Mouse (Mus musculus) cerebellum, adult 18-20 months (tissue): ENCODE results near the gene Spire2.
"Not testable (repeated sequence)": the region's sequence is repeated elsewhere in the genome, so short reads cannot be mapped to it uniquely, and the experiment has no call there.

Source experiments
- DNase-seq, 2 experiments: peaks; one replicate each; pipeline ENCODE4 v3.0.0; 2021

Gene Spire2

DNA sequence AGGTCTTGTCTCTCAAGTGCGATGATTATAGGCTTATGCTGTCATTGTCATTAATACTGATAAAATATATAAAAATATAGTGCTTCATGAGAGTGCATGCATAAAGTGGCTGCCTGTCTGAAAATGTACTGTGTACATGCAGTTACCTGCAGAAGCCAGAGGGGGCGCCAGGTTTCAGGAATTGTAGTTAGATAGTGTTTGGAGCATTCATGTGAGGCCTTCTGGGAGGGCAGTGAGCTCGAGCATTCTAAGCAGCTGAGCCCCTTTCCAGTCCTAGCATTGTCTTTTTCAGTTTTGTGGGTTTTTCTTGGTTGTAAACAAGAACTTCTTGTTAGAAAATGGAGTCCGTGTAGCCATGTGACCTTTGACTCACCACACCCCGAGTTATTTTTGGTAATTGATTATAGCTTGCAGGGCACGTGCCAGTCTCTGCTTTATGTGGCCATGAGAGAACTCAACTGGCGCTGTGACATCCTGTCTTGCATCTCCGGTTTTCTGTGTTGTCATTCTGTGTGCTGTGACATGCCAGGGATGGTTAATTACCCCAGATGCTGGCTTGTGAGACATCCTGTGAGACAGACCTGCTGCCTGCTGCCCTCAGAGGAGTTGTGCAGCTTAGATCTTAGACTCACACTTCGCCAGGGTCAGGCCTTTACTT lies 52.5 kb downstream of the Spire2 start:
- DNase-seq, result peak; percentile 33 to 35

DNA sequence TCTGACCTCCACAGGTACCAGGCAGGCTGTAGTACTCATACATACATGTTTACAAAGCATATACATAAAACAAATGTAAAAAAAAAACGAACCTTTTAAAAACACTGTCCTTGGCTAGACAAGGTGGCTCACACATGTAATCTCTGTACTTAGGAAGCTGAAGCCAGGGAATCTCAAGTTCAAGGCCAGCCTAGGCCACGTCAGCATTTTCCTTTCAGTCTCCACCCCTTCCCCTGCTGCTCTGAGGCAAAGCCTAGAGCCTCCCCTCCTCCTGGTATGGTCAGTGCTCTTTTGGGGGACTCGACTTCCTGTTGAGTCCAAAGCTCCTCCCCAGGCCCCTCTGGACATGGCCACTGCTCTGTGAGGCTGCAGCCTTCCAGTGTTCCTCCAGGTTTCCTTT lies 54.5 kb downstream of the Spire2 start:
- DNase-seq, result no peak

DNA sequence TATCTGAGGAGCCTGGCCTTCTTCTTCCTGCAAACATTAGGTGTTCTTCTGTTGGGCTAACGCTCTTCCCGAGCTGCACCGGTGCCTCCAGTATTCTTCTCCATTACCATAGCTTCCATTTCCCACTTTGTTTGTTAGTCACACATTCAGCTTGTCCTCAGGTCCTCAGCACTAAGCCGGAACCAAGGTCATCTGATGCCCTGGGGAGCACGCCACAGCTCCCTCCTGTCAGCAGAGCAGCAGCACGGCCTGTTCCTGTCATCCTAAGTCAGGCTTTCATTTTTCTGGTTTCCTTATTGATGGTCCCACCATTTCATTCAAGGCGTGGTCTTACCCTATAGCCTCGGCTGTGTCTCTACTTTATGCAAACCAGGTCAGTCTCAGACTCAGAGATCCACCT lies 55.3 kb downstream of the Spire2 start:
- DNase-seq, result no peak

DNA sequence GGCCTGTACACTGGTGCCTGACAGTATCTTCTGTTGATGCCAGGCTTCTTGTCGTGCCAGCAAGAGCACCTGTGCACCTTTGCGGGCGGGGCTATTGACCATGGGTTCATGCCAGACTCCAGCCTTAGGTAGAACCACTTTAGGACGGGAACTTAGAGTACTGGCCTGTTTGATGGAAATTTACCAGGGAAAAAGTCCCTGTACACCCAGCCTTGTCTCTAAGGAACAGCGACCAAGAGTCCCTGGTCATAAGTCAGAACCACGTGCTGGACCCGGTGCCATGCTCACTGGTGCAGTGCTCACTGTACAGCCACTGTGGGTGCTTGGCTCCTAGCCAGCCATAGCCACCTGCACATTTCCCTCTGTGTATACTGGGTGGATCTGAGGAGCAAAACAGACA lies 56.5 kb downstream of the Spire2 start:
- DNase-seq, result peak; percentile 74 to 75

DNA sequence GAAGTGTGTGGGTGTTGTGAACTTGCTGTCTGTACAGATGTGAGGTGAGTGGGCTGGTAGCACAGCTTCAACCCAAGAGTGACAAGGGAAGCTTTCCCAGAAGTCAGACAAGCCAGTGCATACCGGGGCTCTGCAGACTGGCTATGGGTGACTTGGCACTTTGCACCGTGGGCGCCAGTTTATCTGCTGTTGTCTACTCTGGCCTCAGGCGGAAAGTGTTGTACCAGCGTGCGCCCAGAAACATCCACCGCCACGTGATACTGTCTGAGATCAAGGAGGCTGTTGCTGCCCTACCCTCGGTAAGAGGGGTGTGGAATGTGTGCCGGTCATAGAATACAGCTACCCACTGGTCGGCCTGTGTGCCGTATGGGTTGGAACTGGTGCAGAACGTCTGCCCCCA lies 65.8 kb downstream of the Spire2 start:
- no peak for DNase-seq

DNA sequence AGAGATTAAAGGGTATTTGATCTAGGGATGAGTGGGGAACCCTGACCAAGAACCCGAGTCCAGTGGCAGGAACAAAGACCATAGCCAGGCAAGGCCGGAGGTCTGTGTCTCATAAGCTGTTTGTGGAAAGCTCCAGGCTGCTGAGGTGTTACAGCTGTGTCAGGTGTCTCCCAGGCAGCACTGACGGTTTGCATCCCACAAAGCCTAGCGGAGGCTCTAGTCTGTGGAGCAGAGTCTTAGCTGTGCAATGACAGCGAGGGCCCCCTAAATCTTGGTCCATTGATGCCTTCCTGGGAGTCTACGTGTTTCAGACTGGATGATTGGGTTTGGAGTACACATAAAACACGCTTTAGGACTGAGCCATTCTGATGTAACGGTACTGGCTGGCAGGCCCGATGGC lies 69.4 kb downstream of the Spire2 start:
- no peak for DNase-seq

DNA sequence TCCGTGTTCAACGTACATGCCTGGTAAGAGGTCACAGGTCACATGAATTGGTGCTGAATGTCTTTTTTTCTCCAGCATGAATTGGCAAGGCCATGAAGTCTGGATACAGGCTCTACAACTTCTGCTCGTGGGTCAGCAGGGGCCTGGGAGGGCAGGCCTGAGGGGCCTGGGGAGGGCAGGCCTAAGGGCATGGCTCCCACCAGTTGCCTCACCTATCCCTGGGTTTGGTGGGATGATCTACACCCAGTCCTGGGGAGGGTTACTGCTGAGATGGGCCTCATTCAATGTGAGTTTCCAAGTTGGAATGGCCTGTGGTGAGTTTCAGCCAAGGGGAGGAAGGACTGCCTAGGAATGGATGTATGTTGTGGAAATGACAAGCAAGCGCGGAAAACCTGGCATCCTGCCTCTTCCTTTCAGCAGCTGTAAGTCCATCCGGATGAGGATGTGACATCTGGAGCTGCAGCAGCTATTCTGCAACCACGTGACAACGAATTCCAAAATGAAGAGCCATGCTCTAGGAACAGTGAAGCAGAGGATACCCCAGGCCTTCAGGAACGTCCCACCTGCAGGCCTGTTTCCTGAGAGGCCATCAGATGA lies 70.3 kb downstream of the Spire2 start:
- no peak for DNase-seq

DNA sequence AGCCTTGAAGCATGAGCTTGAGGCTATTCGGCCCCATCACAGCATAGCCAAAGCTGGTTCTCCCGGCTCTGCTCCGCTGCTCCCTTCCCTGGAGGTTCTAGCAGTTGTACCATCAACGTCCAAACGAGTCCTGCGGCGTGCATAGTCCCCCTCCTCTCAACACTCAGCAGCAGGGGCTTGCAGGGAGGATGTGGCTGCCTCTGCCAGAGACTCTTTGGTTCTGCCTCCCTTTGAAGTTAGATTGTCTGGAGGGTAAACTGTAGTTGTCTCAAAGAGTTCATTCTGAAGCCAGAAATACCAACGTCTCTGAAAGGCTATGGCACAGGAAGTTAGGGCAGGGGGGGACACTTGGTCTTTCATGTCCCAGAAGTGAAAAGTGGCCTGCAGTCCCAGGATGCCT lies 72.0 kb downstream of the Spire2 start:
- DNase-seq, result no peak

- peak; percentile 68 to 79 for DNase-seq
Observed at GRCm38 (mm10) chr8:123406786-123407185, 74.3 kb downstream of the Spire2 start, which contains the start of gene Mc1r. Mc1r (plus strand) TSS chr8:123407107.

GRCm38 (mm10) chr8:123407612-123408011 lies 75.1 kb downstream of the Spire2 start:
- no peak for DNase-seq

- DNase-seq, result no peak
Observed at GRCm38 (mm10) chr8:123408586-123409544, 76.4 kb downstream of the Spire2 start.

DNA sequence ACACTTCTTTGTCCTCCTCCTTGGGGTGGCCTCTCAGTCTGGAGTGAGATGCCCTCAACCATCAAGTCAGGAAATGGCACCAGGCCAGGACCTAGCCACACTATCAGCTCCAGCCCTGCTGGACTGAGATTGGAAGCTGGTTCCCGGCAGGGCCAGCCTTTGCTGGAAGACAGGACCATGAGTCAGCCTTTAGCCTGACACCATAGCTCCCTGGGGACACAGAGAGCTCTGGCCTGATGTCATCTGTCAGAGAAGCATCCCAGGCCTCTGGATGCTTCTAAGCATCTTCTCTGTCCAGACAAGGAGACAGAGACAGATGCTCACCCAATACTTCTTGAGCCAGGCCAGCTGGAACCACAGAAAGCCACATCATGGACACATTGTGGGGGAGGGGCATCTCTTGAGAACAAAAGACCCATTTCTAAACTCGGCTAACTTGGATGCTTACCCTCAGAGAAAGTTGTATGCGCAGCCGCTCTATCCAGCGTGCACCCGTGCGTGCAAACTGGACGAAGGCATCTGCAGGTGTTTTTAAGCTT lies 77.6 kb downstream of the Spire2 start:
- DNase-seq, result peak; percentile 54 to 61

GRCm38 (mm10) chr8:123410788-123411187 lies 78.3 kb downstream of the Spire2 start:
- peak; percentile 34 to 58 for DNase-seq

DNA sequence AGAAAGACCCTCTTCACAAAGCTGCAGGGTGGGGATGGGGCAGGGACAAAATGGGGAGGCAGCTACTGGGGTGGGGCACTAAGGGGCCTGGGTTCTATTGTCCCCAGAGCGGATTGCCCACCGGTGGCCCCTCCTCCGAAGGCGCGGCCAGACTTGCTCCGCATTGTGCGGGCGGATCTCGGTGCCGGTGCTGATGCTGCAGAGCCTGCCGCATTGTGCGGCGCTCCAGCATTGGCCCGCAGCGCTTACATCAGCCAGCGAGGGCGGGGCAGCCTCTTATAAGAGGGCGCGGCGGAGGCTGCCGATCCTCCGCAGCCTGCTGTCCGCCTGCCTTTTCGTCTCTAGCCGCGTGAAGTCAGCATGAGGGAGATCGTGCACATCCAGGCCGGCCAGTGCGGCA lies 78.7 kb downstream of the Spire2 start, which contains the start of gene Tubb3:
TSS of gene Tubb3 (plus strand) at position 179 of the 400 bp plus-strand sequence.
- DNase-seq, result peak; percentile 94 to 96

DNA sequence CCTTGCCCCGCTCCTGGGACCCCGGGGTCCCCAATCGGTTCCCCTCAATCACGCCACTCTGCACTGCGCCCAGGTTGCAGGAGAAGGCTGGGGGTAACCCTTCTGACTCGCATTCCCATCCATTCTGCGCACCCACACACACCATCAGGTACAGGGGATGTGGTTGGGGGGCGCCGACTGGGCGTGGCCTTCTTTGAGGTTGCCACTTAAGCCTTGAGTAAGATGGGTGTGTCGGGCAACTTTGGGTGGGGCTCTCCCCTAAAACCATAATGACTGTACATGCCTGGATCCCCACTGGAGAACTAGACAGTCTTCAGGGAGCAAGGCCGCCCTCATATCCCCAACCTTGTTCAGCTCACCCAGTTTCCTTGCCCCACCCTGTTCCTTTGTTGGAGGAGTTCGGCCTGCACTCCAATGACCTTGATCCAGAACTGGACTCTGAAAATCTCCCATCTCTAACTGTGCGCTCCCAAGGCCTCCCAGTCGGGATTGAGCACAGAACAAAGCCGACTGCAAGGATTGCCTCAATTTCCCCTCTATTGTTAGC lies 79.3 kb downstream of the Spire2 start:
- DNase-seq, result peak in 1 of 2 experiments; percentile 44

- peak; percentile 58 to 72 for DNase-seq
Observed at GRCm38 (mm10) chr8:123412560-123413170, 80.2 kb downstream of the Spire2 start.

DNA sequence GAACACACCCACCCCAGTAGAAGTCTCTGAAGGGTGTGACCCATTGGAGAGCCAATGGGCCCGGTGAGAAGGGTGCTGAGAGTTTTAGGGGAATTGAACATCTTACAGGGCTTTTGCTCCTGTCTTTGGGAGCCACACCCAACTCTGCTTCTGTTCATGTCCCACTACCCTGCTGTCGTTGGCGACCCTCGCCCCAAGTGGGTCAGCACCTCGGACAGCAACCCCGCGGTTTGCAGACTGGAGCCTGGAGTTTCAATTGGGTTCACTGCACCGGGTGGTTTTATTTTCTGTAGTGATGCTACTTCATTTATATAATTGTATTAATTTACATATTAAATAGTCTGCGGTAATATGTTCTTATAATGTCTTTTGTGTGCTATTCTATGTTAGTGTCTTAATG lies 81.7 kb downstream of the Spire2 start:
- no peak for DNase-seq

DNA sequence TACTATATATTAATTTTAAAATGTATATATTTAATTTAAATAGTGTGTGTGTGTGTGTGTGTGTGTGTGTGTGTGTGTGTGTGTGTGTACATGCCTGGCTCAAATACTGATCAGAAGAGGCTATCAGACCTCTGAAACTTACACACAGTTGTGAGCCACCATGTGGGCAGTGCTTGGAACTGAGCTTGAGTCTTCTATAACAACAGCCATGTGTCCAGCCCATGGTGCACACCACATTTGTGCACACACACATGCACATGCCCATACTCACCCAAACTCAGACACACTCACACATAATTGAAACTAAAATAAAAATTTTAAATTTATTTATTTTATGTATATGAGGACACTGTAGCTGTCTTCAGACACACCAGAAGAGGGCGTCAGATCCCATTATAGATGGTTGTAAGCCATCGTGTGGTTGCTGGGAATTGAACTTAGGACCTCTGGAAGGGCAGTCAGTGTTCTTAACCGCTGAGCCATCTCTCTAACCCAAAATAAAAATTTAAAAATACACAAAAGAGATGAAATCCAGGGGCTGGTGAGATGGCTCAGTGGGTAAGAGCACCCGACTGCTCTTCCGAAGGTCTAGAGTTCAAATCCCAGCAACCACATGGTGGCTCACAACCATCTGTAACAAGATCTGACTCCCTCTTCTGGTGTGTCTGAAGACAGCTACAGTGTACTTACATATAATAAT lies 82.6 kb downstream of the Spire2 start:
- not testable (repeated sequence) for DNase-seq

DNA sequence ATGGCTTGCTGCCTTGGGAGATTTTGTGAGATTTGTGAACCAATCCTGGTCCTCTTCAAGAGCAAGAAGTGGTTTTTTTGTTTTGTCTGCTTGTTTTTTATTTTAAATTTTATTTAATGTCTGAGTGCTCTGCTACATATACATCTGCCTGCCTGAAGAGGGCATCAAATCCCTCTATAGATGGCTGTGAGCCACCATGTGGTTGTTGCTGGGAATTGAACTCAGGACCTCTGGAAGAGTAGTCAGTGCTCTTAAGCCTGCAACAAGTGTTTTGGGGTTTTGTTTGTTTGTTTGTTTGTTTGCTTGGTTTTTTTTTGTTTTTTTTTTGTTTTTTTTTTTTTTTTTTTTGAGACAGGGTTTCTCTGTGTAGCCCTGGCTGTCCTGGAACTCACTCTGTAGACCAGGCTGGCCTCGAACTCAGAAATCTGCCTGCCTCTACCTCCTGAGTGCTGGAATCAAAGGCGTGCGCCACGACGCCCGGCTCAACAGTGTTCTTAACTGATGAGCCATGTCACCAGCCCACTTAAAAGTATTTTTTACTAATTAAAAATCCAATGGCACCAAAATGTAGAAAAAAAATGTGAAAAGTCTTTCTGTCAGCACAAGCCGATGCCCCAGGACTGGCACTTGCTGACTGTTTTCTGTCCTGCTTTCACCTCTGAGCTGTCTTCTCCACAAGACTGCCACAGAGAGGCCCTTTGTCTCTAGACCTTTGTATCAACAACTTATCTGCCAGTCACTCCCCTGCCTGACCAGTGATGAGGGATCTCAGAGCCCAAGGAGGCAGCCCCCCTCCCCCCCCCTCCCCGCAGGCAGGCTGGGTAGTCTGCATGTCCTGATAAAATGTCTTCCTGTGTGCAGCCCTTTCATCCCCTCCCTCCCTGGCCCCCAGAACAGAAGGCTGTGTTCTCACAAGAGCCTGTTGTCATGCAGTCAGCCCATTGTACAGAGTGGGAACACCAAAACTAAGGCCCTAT lies 83.7 kb downstream of the Spire2 start:
- DNase-seq, result peak in 1 of 2 experiments; percentile 39

DNA sequence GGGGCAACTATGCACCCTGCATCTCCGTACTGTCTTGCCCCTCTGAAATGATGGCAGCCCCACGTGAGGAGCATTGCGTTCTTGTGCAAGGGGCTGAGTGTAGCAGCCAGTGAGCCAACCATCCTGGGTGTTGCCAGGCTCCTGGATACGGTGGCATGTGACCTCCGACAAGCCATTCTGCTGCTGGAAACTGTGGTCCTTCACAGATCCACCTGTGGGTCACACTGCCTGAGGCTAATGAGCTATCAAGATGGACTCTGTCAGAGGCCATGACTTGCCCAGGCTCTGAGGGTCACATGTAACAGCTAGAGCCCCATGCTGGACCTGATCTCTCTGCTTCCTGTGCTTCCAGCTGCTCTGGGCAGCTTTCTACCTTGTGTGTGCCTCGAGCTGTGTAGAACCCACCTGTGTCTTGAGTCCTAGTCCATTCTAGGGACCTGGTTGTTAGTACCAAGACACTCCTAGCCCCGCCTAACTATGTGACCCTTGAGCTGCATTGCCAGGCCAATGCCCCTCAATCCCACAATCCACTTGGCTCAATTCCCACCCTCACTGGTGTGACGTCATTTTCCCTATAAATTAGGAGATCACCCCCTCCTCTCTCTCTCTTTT lies 84.5 kb downstream of the Spire2 start:
- DNase-seq, result no peak
